Mouse (Mus musculus) neural tube, embryonic 13.5 days (tissue): ENCODE data around the gene Wbp11. TPM values are rescaled to one million over a fixed set of nuclear protein-coding genes. Genes with fewer than 3 reads are reported as not detected.

Source experiments
- ATAC-seq: fragments of 200-750 bp; cut with Nextera tagmentation; 2 replicates; pipeline ENCODE4 v1.8.0; 2017; ENCODE audit warnings: low read depth, mild to moderate bottlenecking, moderate TSS enrichment, moderate library complexity
- H3K27ac ChIP-seq: fragments of 300-500 bp; sonication (generic); replicated peaks from 2 replicates; pipeline ENCODE4 v1.5.1; 2015; ENCODE audit warnings: moderate library complexity, mild to moderate bottlenecking, inconsistent platforms
- H3K27me3 ChIP-seq: fragments of 300-500 bp; sonication (generic); 2 replicates; pipeline ENCODE4 v1.6.1; 2015; ENCODE audit warnings: mild to moderate bottlenecking, inconsistent platforms
- H3K36me3 ChIP-seq: fragments of 300-500 bp; sonication (generic); 2 replicates; pipeline ENCODE4 v1.6.1; 2015; ENCODE audit warnings: mild to moderate bottlenecking, inconsistent platforms
- H3K4me1 ChIP-seq: fragments of 300-500 bp; sonication (generic); replicated peaks from 2 replicates; pipeline ENCODE4 v1.6.1; 2015; ENCODE audit warnings: inconsistent platforms
- H3K4me2 ChIP-seq: fragments of 300-500 bp; sonication (generic); 2 replicates; pipeline ENCODE4 v1.6.1; 2015; ENCODE audit warnings: inconsistent platforms, mild to moderate bottlenecking, moderate library complexity
- H3K4me3 ChIP-seq: fragments of 300-500 bp; sonication (generic); 2 replicates; pipeline ENCODE4 v1.5.1; 2015; ENCODE audit warnings: mild to moderate bottlenecking, inconsistent platforms
- H3K9ac ChIP-seq: fragments of 300-500 bp; sonication (generic); 2 replicates; pipeline ENCODE4 v1.6.1; 2015; ENCODE audit warnings: moderate library complexity, mild to moderate bottlenecking, inconsistent platforms
- H3K9me3 ChIP-seq: fragments of 300-500 bp; sonication (generic); 2 replicates; pipeline ENCODE4 v1.6.1; 2016; ENCODE audit warnings: inconsistent platforms
- WGBS: fragments of 180-500 bp; shearing (Covaris S2); methylation state at CpG from one replicate; pipeline ENCODE4 v1.1.7; 2015; 5-methylcytosine and 5-hydroxymethylcytosine counted together
- polyA plus RNA-seq: library from polyadenylated mRNA; unstranded; fragments of >200 nt; fragmentation: Nextera tagmentation; extraction: Ambion mirVana; gene quantifications from 2 replicates; pipeline ENCODE4 v1.2.1, GENCODE M21; 2015

Wbp11 gene
- polyA plus RNA-seq, 1 experiment from 2014 or later = 79.6 TPM

- H3K9ac ChIP-seq = no peak overlapping the region
- no peak for ATAC-seq
- H3K4me1 ChIP-seq = peaks cover 11% of the 10 kb centered on the region
- H3K9me3 ChIP-seq = no peaks in the 10 kb centered on the region
- H3K4me2 ChIP-seq = no peak overlapping the region
- no peak overlapping the region for H3K4me3 ChIP-seq
- 33% methylated on average over 6 of the region's 6 CpGs for WGBS
- H3K27ac ChIP-seq = no peak overlapping the region
- no peaks in the 10 kb centered on the region for H3K36me3 ChIP-seq
- peaks cover 8% of the 10 kb centered on the region for H3K27me3 ChIP-seq
Measured at GRCm38 (mm10) chr6:136795850-136796249, 32.2 kb downstream of the Wbp11 start.

DNA sequence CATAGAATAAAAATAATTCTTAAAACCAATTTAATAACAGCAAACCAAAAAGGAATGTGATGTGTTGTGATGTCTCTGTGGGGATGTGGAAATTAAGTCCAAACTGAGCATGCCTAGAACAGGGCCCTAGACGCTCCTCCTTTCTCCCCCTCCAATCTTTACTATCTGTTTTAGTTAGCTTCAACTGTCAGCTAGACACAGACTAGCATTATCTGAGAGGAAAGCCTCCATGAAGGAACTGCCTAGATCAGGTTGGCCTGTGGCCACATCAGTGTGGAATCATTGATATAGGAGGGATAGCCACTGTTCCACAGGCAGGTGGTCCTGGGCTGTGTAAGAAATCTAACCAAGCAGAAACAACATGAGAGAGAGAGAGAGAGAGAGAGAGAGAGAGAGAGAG is 32.9 kb downstream of the Wbp11 start:
- H3K27me3 ChIP-seq = peaks cover 8% of the 10 kb centered on the region
- peaks cover 11% of the 10 kb centered on the region for H3K4me1 ChIP-seq
- no peaks in the 10 kb centered on the region for H3K9me3 ChIP-seq
- no peak overlapping the region for H3K27ac ChIP-seq
- H3K36me3 ChIP-seq = no peaks in the 10 kb centered on the region
- no peak overlapping the region for H3K9ac ChIP-seq
- no peak for ATAC-seq
- no peak overlapping the region for H3K4me3 ChIP-seq
- WGBS = 61% methylated on average over 1 of the region's 1 CpGs
- H3K4me2 ChIP-seq = no peak overlapping the region

- peaks cover 8% of the 10 kb centered on the region for H3K27me3 ChIP-seq
- ATAC-seq = no peak
- H3K27ac ChIP-seq = no peak overlapping the region
- H3K9me3 ChIP-seq = no peaks in the 10 kb centered on the region
- WGBS = under 1% methylated on average over 24 of the region's 24 CpGs
- no peaks in the 10 kb centered on the region for H3K36me3 ChIP-seq
- peaks cover 11% of the 10 kb centered on the region for H3K4me1 ChIP-seq
- H3K4me3 ChIP-seq = peak overlapping the region; percentile 31
- H3K4me2 ChIP-seq = peak overlapping the region; percentile 63
- peak overlapping the region; percentile 59 for H3K9ac ChIP-seq
Measured at GRCm38 (mm10) chr6:136793831-136794525, 34.1 kb downstream of the Wbp11 start.

DNA sequence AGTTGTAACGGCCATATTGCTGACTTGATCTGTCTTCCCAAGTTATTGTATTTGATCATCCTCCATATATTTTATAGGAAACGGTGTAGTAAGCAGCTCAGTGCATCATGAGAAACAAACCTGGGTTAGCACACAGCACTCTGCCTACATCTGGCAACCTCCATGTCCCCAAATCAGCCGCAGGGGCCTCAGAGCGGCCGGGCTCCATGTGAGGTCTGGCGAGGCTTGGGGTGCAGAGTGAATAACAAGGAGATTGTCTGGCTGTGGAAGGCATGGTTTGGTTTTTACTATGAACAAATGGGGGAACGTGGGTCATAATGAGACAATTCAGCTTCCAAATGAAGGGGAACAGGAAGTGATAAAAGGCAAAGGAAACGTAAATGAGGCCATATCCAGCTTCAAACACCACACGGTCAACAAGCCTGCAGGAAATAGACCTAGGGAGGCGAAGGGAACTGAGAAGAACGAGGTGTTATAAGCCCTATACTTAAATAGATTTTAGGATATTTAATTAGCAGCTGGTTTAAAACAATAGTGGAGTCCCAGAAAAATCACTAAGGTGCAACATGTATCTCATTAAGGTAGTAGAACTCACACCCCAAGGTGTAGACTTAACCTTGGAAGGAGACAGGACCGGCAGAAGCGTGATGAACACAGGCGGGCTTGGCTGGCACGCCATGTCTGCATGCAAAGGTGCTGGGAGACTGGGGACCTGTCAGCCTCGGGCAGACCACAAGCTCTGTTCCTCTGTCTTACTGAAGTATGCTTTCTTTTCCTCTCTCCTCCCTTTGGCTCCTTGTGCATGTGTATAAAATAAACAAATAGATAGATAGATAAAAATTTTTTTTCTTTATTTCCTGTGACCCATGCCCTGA is 34.9 kb downstream of the Wbp11 start:
- Histone ChIP-seq H3K4me2 (peak overlapping the region; percentile 63), H3K4me1 (peaks cover 11% of the 10 kb centered on the region), H3K9ac (peak overlapping the region; percentile 59; the same call in 1 of the 2 replicates), H3K27me3 (peaks cover 8% of the 10 kb centered on the region), H3K36me3 (no peaks in the 10 kb centered on the region), H3K9me3 (no peaks in the 10 kb centered on the region), H3K27ac (no peak overlapping the region), H3K4me3 (peak overlapping the region; percentile 31)
- 20% methylated on average over 16 of the region's 16 CpGs for WGBS
- ATAC-seq = no peak

DNA sequence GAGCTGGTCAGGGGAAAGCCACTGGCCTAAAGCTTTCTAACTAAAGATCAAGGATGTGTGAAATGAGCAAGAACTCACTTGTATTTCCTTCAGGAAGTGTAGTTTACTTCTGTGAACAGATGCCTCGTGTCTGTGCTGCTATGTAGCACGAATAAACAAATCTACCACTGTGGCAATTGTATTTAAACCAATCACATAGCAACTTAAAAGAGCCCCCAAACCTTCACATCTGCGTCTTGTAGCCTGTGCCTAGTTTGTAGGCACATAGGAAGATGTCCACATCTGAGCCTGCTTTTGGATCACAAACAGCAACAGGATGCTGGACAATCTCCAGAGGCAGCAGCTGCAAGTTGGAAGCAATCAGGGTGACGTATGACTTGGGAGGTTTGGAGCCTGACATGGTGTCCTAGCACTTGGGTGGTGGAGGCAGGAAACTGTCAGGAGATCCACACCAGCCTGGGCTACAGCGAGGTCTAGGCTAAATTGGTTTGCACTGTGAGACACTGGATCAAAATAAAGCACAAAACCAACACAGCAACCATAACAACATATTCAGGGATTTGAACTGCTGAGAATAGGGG is 38.6 kb downstream of the Wbp11 start:
- Histone ChIP-seq H3K4me1 (peaks cover 11% of the 10 kb centered on the region), H3K36me3 (no peaks in the 10 kb centered on the region), H3K9ac (no peak overlapping the region), H3K27me3 (peaks cover 8% of the 10 kb centered on the region), H3K27ac (no peak overlapping the region), H3K4me3 (no peak overlapping the region), H3K9me3 (no peaks in the 10 kb centered on the region), H3K4me2 (no peak overlapping the region)
- WGBS = 79% methylated on average over 5 of the region's 5 CpGs
- no peak for ATAC-seq

DNA sequence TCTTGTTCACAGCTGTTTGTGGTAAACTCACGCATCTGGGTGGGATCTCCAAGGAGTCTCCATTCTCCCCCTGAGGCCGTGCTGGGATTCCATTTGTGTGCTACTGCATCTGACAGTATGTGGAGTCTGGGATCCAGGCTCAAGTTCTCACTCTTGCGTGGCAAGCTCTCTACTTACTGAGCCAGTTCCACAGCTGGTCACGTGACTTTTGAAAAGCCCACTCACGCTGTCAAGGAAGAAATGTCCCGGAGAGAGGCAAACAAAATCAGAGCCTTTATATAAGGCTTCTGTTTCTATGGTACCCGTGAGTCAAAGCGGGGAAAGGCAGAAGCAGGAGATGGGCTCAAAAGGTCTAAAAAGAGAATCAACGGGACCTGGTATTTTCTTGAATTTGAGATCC is 45.3 kb downstream of the Wbp11 start:
- Histone ChIP-seq H3K27ac (no peak overlapping the region), H3K36me3 (no peaks in the 10 kb centered on the region), H3K27me3 (no peaks in the 10 kb centered on the region), H3K9me3 (no peaks in the 10 kb centered on the region), H3K4me1 (no peaks in the 10 kb centered on the region), H3K4me2 (no peak overlapping the region), H3K4me3 (no peak overlapping the region), H3K9ac (no peak overlapping the region)
- 80% methylated on average over 9 of the region's 9 CpGs for WGBS
- ATAC-seq = no peak

GRCm38 (mm10) chr6:136782146-136782545 is 45.9 kb downstream of the Wbp11 start:
- Histone ChIP-seq H3K4me3 (no peak overlapping the region), H3K4me1 (no peaks in the 10 kb centered on the region), H3K27me3 (no peaks in the 10 kb centered on the region), H3K9me3 (no peaks in the 10 kb centered on the region), H3K4me2 (no peak overlapping the region), H3K36me3 (no peaks in the 10 kb centered on the region), H3K27ac (no peak overlapping the region), H3K9ac (no peak overlapping the region)
- 87% methylated on average over 12 of the region's 12 CpGs for WGBS
- no peak for ATAC-seq

- Histone ChIP-seq H3K27ac (no peak within 1 kb of the TSS), H3K9ac (no peak within 1 kb of the TSS), H3K4me2 (no peak within 1 kb of the TSS), H3K4me1 (no peaks in the 10 kb centered on the region), H3K27me3 (no peaks in the 10 kb centered on the region), H3K36me3 (no peaks in the 10 kb centered on the region), H3K9me3 (no peaks in the 10 kb centered on the region), H3K4me3 (no peak within 1 kb of the TSS)
- WGBS = 74% methylated on average over 20 of the region's 20 CpGs
- ATAC-seq = no peak
Measured at GRCm38 (mm10) chr6:136781377-136781986, 46.6 kb downstream of the Wbp11 start, which contains the start of gene Gucy2c. Gene Gucy2c (minus strand): TSS chr6:136781765.

- Histone ChIP-seq H3K9ac (no peak overlapping the region), H3K4me2 (no peak overlapping the region), H3K27ac (no peak overlapping the region), H3K4me3 (no peak overlapping the region), H3K9me3 (no peaks in the 10 kb centered on the region), H3K36me3 (no peaks in the 10 kb centered on the region), H3K4me1 (no peaks in the 10 kb centered on the region), H3K27me3 (no peaks in the 10 kb centered on the region)
- no peak for ATAC-seq
- 79% methylated on average over 1 of the region's 1 CpGs for WGBS
Measured at GRCm38 (mm10) chr6:136776392-136776791, 51.6 kb downstream of the Wbp11 start.

DNA sequence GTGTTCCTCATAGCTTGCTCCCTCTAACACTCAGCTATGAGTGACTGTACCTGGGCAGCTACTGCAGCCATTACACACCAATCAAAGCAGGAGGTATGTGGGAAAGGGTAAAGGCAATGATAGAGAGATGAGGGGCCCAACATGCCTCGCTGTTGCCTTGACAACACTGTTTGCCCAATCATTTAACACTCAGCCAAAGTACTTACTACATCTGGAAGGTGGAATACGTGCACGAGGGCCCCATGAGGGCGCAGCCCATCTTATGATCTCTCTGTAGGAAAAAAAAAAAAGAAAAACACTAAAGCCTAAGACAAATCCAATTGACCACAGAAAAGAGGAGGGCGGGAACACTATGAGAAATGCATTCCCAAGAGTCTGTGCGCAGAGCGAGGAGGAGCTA is 58.2 kb downstream of the Wbp11 start:
- Histone ChIP-seq H3K4me1 (no peaks in the 10 kb centered on the region), H3K9me3 (no peaks in the 10 kb centered on the region), H3K9ac (no peak overlapping the region), H3K27me3 (no peaks in the 10 kb centered on the region), H3K27ac (no peak overlapping the region), H3K4me2 (no peak overlapping the region), H3K36me3 (no peaks in the 10 kb centered on the region), H3K4me3 (no peak overlapping the region)
- WGBS = 83% methylated on average over 7 of the region's 7 CpGs
- ATAC-seq = no peak

- H3K9me3 ChIP-seq = no peaks in the 10 kb centered on the region
- H3K36me3 ChIP-seq = no peaks in the 10 kb centered on the region
- H3K27me3 ChIP-seq = no peaks in the 10 kb centered on the region
- no peak for ATAC-seq
- H3K9ac ChIP-seq = no peak overlapping the region
- H3K4me2 ChIP-seq = no peak overlapping the region
- no peaks in the 10 kb centered on the region for H3K4me1 ChIP-seq
- no peak overlapping the region for H3K4me3 ChIP-seq
- 90% methylated on average over 8 of the region's 8 CpGs for WGBS
- no peak overlapping the region for H3K27ac ChIP-seq
Measured at GRCm38 (mm10) chr6:136769143-136769542, 58.9 kb downstream of the Wbp11 start.

- H3K9ac ChIP-seq = no peak overlapping the region
- no peaks in the 10 kb centered on the region for H3K27me3 ChIP-seq
- WGBS = 93% methylated on average over 1 of the region's 1 CpGs
- H3K27ac ChIP-seq = no peak overlapping the region
- no peak overlapping the region for H3K4me2 ChIP-seq
- no peak for ATAC-seq
- H3K36me3 ChIP-seq = no peaks in the 10 kb centered on the region
- no peaks in the 10 kb centered on the region for H3K4me1 ChIP-seq
- no peak overlapping the region for H3K4me3 ChIP-seq
- H3K9me3 ChIP-seq = no peaks in the 10 kb centered on the region
Measured at GRCm38 (mm10) chr6:136763912-136764311, 64.1 kb downstream of the Wbp11 start.
